Mouse (Mus musculus) lung, postnatal 0 days (tissue): ENCODE measurements around the gene Dcn. TPM values are rescaled to one million over a fixed set of nuclear protein-coding genes. Genes with fewer than 3 reads are reported as not detected.

Source experiments
- ATAC-seq: fragments of 200-750 bp; cut with Nextera tagmentation; 2 replicates; pipeline ENCODE4 v1.8.0; 2017; ENCODE audit warnings: moderate library complexity
- DNase-seq: peaks from one replicate; pipeline ENCODE4 v3.0.0-alpha.2; 2016; ENCODE audit warnings: low spot score
- H3K27ac ChIP-seq: fragments of 300-500 bp; sonication (generic); 2 replicates; pipeline ENCODE4 v1.5.1; 2014; ENCODE audit warnings: antibody characterized with exemption, mild to moderate bottlenecking, low read length, mixed read lengths
- H3K27me3 ChIP-seq: fragments of 300-500 bp; sonication (generic); replicated peaks from 2 replicates; pipeline ENCODE4 v1.6.1; 2014; ENCODE audit warnings: low read length, mixed read lengths; ENCODE audit not compliant: insufficient read depth
- H3K36me3 ChIP-seq: fragments of 300-500 bp; sonication (generic); 2 replicates; pipeline ENCODE4 v1.6.1; 2014; ENCODE audit warnings: low read length, mixed read lengths; ENCODE audit not compliant: insufficient read depth
- H3K4me1 ChIP-seq: fragments of 300-500 bp; sonication (generic); 2 replicates; pipeline ENCODE4 v1.6.1; 2014; ENCODE audit warnings: antibody characterized with exemption, low read depth, low read length, mixed read lengths; ENCODE audit not compliant: insufficient read depth
- H3K4me2 ChIP-seq: fragments of 300-500 bp; sonication (generic); replicated peaks from 2 replicates; pipeline ENCODE4 v1.6.1; 2014; ENCODE audit warnings: low read depth, mild to moderate bottlenecking, low read length, moderate library complexity, mixed read lengths
- H3K4me3 ChIP-seq: fragments of 300-500 bp; sonication (generic); 2 replicates; pipeline ENCODE4 v1.5.1; 2014; ENCODE audit warnings: low read depth, low read length
- H3K9ac ChIP-seq: fragments of 300-500 bp; sonication (generic); replicated peaks from 2 replicates; pipeline ENCODE4 v1.6.1; 2014; ENCODE audit warnings: low read depth, mild to moderate bottlenecking
- H3K9me3 ChIP-seq: fragments of 300-500 bp; sonication (generic); 2 replicates; pipeline ENCODE4 v1.6.1; 2016; ENCODE audit warnings: low read length, mixed read lengths
- CTCF ChIP-seq: IDR thresholded peaks from 2 replicates; pipeline ENCODE4 v1.5.1; 2016; ENCODE audit warnings: antibody characterized with exemption, mild to moderate bottlenecking
- EP300 ChIP-seq: IDR thresholded peaks from 2 replicates; pipeline ENCODE4 v1.6.1; 2016; ENCODE audit warnings: antibody characterized with exemption, mild to moderate bottlenecking, control low read depth
- WGBS: fragments of 180-500 bp; shearing (Covaris S2); extraction: QIAGEN DNeasy Blood & Tissue Kit; methylation state at CpG from one replicate; pipeline ENCODE4 v1.1.7; 2014; 5-methylcytosine and 5-hydroxymethylcytosine counted together
- polyA plus RNA-seq: library from polyadenylated mRNA; unstranded; fragments of >200 nt; fragmentation: Nextera tagmentation; extraction: Ambion mirVana; gene quantifications from 2 replicates; pipeline ENCODE4 v1.2.1, GENCODE M21; 2015

Gene Dcn
- polyA plus RNA-seq, 1 experiment from 2014 or later = 35.4 TPM

GRCm38 (mm10) chr10:97484049-97484448, 4.6 kb downstream of the Dcn start:
- DNase-seq (no peak), ATAC-seq (no peak)
- Histone ChIP-seq H3K27me3 (no peaks in the 10 kb centered on the region), H3K4me2 (no peak overlapping the region), H3K4me1 (no peaks in the 10 kb centered on the region; the same call in 1 of the 2 replicates), H3K36me3 (no peaks in the 10 kb centered on the region), H3K9me3 (no peaks in the 10 kb centered on the region), H3K27ac (no peak overlapping the region), H3K4me3 (no peak overlapping the region), H3K9ac (no peak overlapping the region)
- TF ChIP-seq EP300 (no peak), CTCF (no peak)
- WGBS = 27% methylated on average over 2 of the region's 2 CpGs

- TF ChIP-seq EP300 (no peak), CTCF (no peak)
- no peak overlapping the region for H3K4me2 ChIP-seq
- H3K4me3 ChIP-seq = no peak overlapping the region
- H3K27ac ChIP-seq = no peak overlapping the region
- no peaks in the 10 kb centered on the region for H3K9me3 ChIP-seq
- H3K36me3 ChIP-seq = no peaks in the 10 kb centered on the region
- no peaks in the 10 kb centered on the region for H3K27me3 ChIP-seq
- ATAC-seq = no peak
- WGBS = 21% methylated on average over 2 of the region's 2 CpGs
- H3K4me1 ChIP-seq = no peaks in the 10 kb centered on the region
- DNase-seq = no peak
- H3K9ac ChIP-seq = no peak overlapping the region
Observed at GRCm38 (mm10) chr10:97485151-97485550, 5.7 kb downstream of the Dcn start.

GRCm38 (mm10) chr10:97486085-97486484, 6.7 kb downstream of the Dcn start:
- no peak for TF ChIP-seq EP300
- no peak for TF ChIP-seq CTCF
- Histone ChIP-seq H3K27me3 (no peaks in the 10 kb centered on the region), H3K36me3 (no peaks in the 10 kb centered on the region), H3K27ac (no peak overlapping the region), H3K4me2 (no peak overlapping the region), H3K4me1 (no peaks in the 10 kb centered on the region), H3K4me3 (no peak overlapping the region), H3K9me3 (no peaks in the 10 kb centered on the region), H3K9ac (no peak overlapping the region)
- DNase-seq (no peak), ATAC-seq (no peak)

GRCm38 (mm10) chr10:97487269-97487989, 8.0 kb downstream of the Dcn start:
- DNase-seq = no peak
- 75% methylated on average over 6 of the region's 6 CpGs for WGBS

GRCm38 (mm10) chr10:97492367-97492980, 13.1 kb downstream of the Dcn start:
- H3K36me3 ChIP-seq = no peaks in the 10 kb centered on the region
- H3K9ac ChIP-seq = no peak overlapping the region
- no peak overlapping the region for H3K4me2 ChIP-seq
- 78% methylated on average over 4 of the region's 4 CpGs for WGBS
- no peak for ATAC-seq
- DNase-seq = no peak
- H3K27me3 ChIP-seq = no peaks in the 10 kb centered on the region
- no peaks in the 10 kb centered on the region for H3K9me3 ChIP-seq
- no peak for TF ChIP-seq EP300
- no peaks in the 10 kb centered on the region for H3K4me1 ChIP-seq
- no peak overlapping the region for H3K4me3 ChIP-seq
- H3K27ac ChIP-seq = no peak overlapping the region

More at GRCm38 (mm10) chr10:97487269-97487989, 8.0 kb downstream of the Dcn start:
- Histone ChIP-seq H3K27ac (no peak overlapping the region), H3K9ac (no peak overlapping the region), H3K36me3 (no peaks in the 10 kb centered on the region), H3K4me3 (no peak overlapping the region), H3K27me3 (no peaks in the 10 kb centered on the region), H3K4me1 (no peaks in the 10 kb centered on the region), H3K4me2 (no peak overlapping the region), H3K9me3 (no peaks in the 10 kb centered on the region)
- TF ChIP-seq CTCF (no peak), EP300 (no peak)
- no peak for ATAC-seq

GRCm38 (mm10) chr10:97497646-97498045, 18.2 kb downstream of the Dcn start:
- Histone ChIP-seq H3K27ac (no peak overlapping the region), H3K4me2 (no peak overlapping the region), H3K9ac (no peak overlapping the region), H3K36me3 (no peaks in the 10 kb centered on the region), H3K4me3 (no peak overlapping the region), H3K9me3 (no peaks in the 10 kb centered on the region), H3K4me1 (no peaks in the 10 kb centered on the region), H3K27me3 (no peaks in the 10 kb centered on the region)
- DNase-seq (no peak), ATAC-seq (no peak)
- 54% methylated on average over 5 of the region's 5 CpGs for WGBS
- TF ChIP-seq EP300 (no peak), CTCF (no peak)
